Mouse (Mus musculus) cortical plate, adult 2 months (tissue): ENCODE data around the gene Tbc1d8.

Source experiments
- CTCF ChIP-seq: fragments of 200-500 bp; IDR thresholded peaks from 2 replicates; pipeline ENCODE4 v1.5.1; 2011; ENCODE audit warnings: mild to moderate bottlenecking, control low read depth, low read length; ENCODE audit not compliant: insufficient read depth; ENCODE audit errors: extremely low read depth
- POLR2A ChIP-seq: fragments of 200-500 bp; IDR thresholded peaks from 2 replicates; pipeline ENCODE4 v1.6.1; 2011; ENCODE audit warnings: mild to moderate bottlenecking, low read length, control low read depth; ENCODE audit not compliant: insufficient read depth; ENCODE audit errors: extremely low read depth

GRCm38 (mm10) chr1:39392189-39392588, 86.4 kb downstream of the Tbc1d8 start:
- TF ChIP-seq CTCF, result peak; percentile 95
- no peak for TF ChIP-seq POLR2A
